Mouse (Mus musculus): ENCODE results near the gene Ctps2. TPM values are rescaled to one million over a fixed set of nuclear protein-coding genes. Genes with fewer than 3 reads are reported as not detected.

Gene Ctps2
- total and polyA plus RNA-seq, 3 experiments: 31.0 to 31.8 TPM; not detected in 1

DNA sequence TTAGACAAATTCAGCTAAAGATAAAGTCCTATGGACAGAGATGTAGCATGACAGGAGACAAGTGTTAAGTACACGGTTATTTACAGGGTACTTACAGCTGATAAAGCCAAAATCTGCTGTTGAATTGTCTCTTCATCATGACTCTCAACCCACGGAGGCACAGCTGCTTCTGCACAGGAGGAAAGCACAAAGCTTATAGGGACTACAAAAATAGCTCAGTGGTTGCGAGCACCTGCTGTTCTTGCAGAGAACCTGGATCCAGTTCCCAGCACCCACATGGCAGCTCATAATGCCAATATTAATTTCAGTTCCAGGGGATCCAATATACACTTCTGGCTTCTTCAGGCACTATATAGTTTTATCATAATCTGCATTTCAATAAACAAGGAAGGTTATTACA lies 22.8 kb upstream of the Ctps2 start:
- Histone ChIP-seq H3K4me1 (ENCODE audit: control insufficient read depth in 1 of 2, insufficient read depth in 2 of 2, low read length in 2 of 2) (no peaks in the 10 kb centered on the region), H3K4me3 (ENCODE audit: control insufficient read depth in 1 of 2, insufficient read depth in 1 of 2, low read depth in 2 of 2, low read length in 2 of 2) (no peak overlapping the region), H3K36me3 (ENCODE audit: control insufficient read depth in 1 of 2, insufficient read depth in 2 of 2, low read length in 2 of 2) (peaks cover 0 to 10% of the 10 kb centered on the region in 2 experiments; a peak in 2 of 4 replicates), H3K9me3 (replicated peaks; ENCODE audit: insufficient read depth, low read length) (no peaks in the 10 kb centered on the region), H3K27ac (ENCODE audit: control insufficient read depth, low read depth, low read length) (no peak overlapping the region), H3K9ac (ENCODE audit: control insufficient read depth, low read depth, low read length, poor library complexity, severe bottlenecking) (no peak overlapping the region), H3K27me3 (ENCODE audit: control insufficient read depth in 1 of 2, insufficient read depth in 2 of 2, low read length in 2 of 2) (no peaks in the 10 kb centered on the region), H3K79me2 (ENCODE audit: control insufficient read depth, insufficient read depth, low read length, poor library complexity) (no peaks in the 10 kb centered on the region)
- TF ChIP-seq MAZ (IDR thresholded peaks at IDR 0.05; ENCODE audit: low read depth, low read length) (no peak), MYB (IDR thresholded peaks at IDR 0.05; ENCODE audit: low read depth, low read length) (no peak), MAX (IDR thresholded peaks at IDR 0.05; ENCODE audit: low read length) (no peak), SIN3A (IDR thresholded peaks at IDR 0.05; ENCODE audit: low read length) (no peak), RCOR1 (IDR thresholded peaks at IDR 0.05; ENCODE audit: low read depth, low read length) (no peak), TBP (IDR thresholded peaks at IDR 0.05; ENCODE audit: low read depth, low read length) (no peak), MXI1 (IDR thresholded peaks at IDR 0.05; ENCODE audit: low read depth, low read length) (no peak), ELF1 (IDR thresholded peaks at IDR 0.05; ENCODE audit: low read depth, low read length) (no peak), POLR2A (IDR thresholded peaks at IDR 0.05; ENCODE audit: control insufficient read depth in 1 of 2, insufficient read depth in 1 of 2, low read depth in 1 of 2, low read length in 2 of 2, poor library complexity in 1 of 2) (no peak), ETS1 (IDR thresholded peaks at IDR 0.05; ENCODE audit: low read depth, low read length) (no peak)
- DNase-seq (ENCODE audit: low read depth, low spot score): no peak

- Histone ChIP-seq H3K4me3 (ENCODE audit: control insufficient read depth in 1 of 2, insufficient read depth in 1 of 2, low read depth in 2 of 2, low read length in 2 of 2) (peak within 1 kb of the TSS; percentile 97 to 100), H3K27me3 (ENCODE audit: control insufficient read depth in 1 of 2, insufficient read depth in 2 of 2, low read length in 2 of 2) (no peaks in the 10 kb centered on the region), H3K79me2 (ENCODE audit: control insufficient read depth, insufficient read depth, low read length, poor library complexity) (peaks cover 11% of the 10 kb centered on the region), H3K9ac (ENCODE audit: control insufficient read depth, low read depth, low read length, poor library complexity, severe bottlenecking) (peak within 1 kb of the TSS; percentile 99), H3K9me3 (replicated peaks; ENCODE audit: insufficient read depth, low read length) (no peaks in the 10 kb centered on the region), H3K4me1 (ENCODE audit: control insufficient read depth in 1 of 2, insufficient read depth in 2 of 2, low read length in 2 of 2) (peaks cover 9 to 19% of the 10 kb centered on the region in 2 experiments), H3K27ac (ENCODE audit: control insufficient read depth, low read depth, low read length) (no peak within 1 kb of the TSS), H3K36me3 (ENCODE audit: control insufficient read depth in 1 of 2, insufficient read depth in 2 of 2, low read length in 2 of 2) (peaks cover 0 to 27% of the 10 kb centered on the region in 2 experiments; a peak in 2 of 4 replicates)
- DNase-seq (ENCODE audit: low read depth, low spot score): peak; percentile 88
- TF ChIP-seq MYB (IDR thresholded peaks at IDR 0.05; ENCODE audit: low read depth, low read length) (no peak), CHD2 (IDR thresholded peaks at IDR 0.05; ENCODE audit: low read length) (no peak), MXI1 (IDR thresholded peaks at IDR 0.05; ENCODE audit: low read depth, low read length) (peak; percentile 37; the same call in 1 of the 2 replicates), POLR2AphosphoS5 (IDR thresholded peaks at IDR 0.05; ENCODE audit: borderline replicate concordance, low read depth, low read length) (no peak), RAD21 (IDR thresholded peaks at IDR 0.05; ENCODE audit: low read depth, low read length) (no peak), EP300 (IDR thresholded peaks at IDR 0.05; ENCODE audit: low read depth in 1 of 2, low read length in 2 of 2) (no peak), ELF1 (IDR thresholded peaks at IDR 0.05; ENCODE audit: low read depth, low read length) (no peak), POLR2A (IDR thresholded peaks at IDR 0.05; ENCODE audit: control insufficient read depth in 1 of 2, insufficient read depth in 1 of 2, low read depth in 1 of 2, low read length in 2 of 2, poor library complexity in 1 of 2) (peak; percentile 57 to 71; a peak in 2 of 4 replicates), POLR2AphosphoS2 (IDR thresholded peaks at IDR 0.05; ENCODE audit: low read length) (no peak; the same call in 1 of the 2 replicates), CTCF (IDR thresholded peaks at IDR 0.05 in 2 of 3, conservative IDR thresholded peaks at IDR 0.05 in 1 of 3; ENCODE audit: control insufficient read depth in 1 of 3, insufficient read depth in 1 of 3, low read depth in 2 of 3, low read length in 3 of 3, poor library complexity in 1 of 3, severe bottlenecking in 1 of 3) (no peak), MEF2A (IDR thresholded peaks at IDR 0.05; ENCODE audit: extremely low read depth, insufficient replicate concordance, low read depth, low read length, poor library complexity, severe bottlenecking) (no peak), RCOR1 (IDR thresholded peaks at IDR 0.05; ENCODE audit: low read depth, low read length) (no peak), ZMIZ1 (IDR thresholded peaks at IDR 0.05; ENCODE audit: low read depth, low read length) (0 out of 2 replicates have a peak, but pooled peaks have one; percentile 47), ZKSCAN1 (IDR thresholded peaks at IDR 0.05; ENCODE audit: low read depth, low read length) (no peak), ZNF384 (IDR thresholded peaks at IDR 0.05; ENCODE audit: low read depth, low read length) (no peak), MAX (IDR thresholded peaks at IDR 0.05; ENCODE audit: low read length) (no peak), TCF12 (IDR thresholded peaks at IDR 0.05; ENCODE audit: low read depth, low read length) (0 out of 2 replicates have a peak, but pooled peaks have one; percentile 21), UBTF (IDR thresholded peaks at IDR 0.05; ENCODE audit: borderline replicate concordance, insufficient read depth, low read depth, low read length) (no peak), E2F4 (IDR thresholded peaks at IDR 0.05; ENCODE audit: borderline replicate concordance, low read depth, low read length) (no peak), GATA1 (IDR thresholded peaks at IDR 0.05; ENCODE audit: low read depth, low read length) (no peak), MAFK (IDR thresholded peaks at IDR 0.05; ENCODE audit: borderline replicate concordance, low read depth, low read length) (no peak), ETS1 (IDR thresholded peaks at IDR 0.05; ENCODE audit: low read depth, low read length) (peak; percentile 47), TAL1 (IDR thresholded peaks at IDR 0.05; ENCODE audit: low read length) (no peak), SMC3 (IDR thresholded peaks at IDR 0.05; ENCODE audit: low read depth, low read length) (no peak), HCFC1 (IDR thresholded peaks at IDR 0.05; ENCODE audit: low read depth, low read length) (peak; percentile 77), GABPA (IDR thresholded peaks at IDR 0.05; ENCODE audit: low read depth, low read length) (no peak)
Observed at GRCm38 (mm10) chrX:162887931-162888511, 13.0 kb upstream of the Ctps2 start, which contains the start of gene Syap1. Gene Syap1 (minus strand): TSS chrX:162888447.
